Mouse (Mus musculus) forebrain, embryonic 11.5 days (tissue): Measurements from ENCODE around the gene Nxf2. TPM values are rescaled to one million over a fixed set of nuclear protein-coding genes. Genes with fewer than 3 reads are reported as not detected.

Experiments used
- polyA plus RNA-seq: library from polyadenylated mRNA; unstranded; fragments of >200 nt; fragmentation: Nextera tagmentation; extraction: Ambion mirVana; gene quantifications from 2 replicates; pipeline ENCODE4 v1.2.1, GENCODE M21; 2014

Gene Nxf2
- polyA plus RNA-seq, 1 experiment from 2014 or later = 0.64 TPM

Other genes with a start within 250 kb of the Nxf2 start
- 40.5 and 42.8 TPM in 2 replicates for gene Armcx1, start 246.8 kb downstream of the Nxf2 start, polyA plus RNA-seq
- 16.8 and 17.1 TPM in 2 replicates for gene Armcx6, start 213.3 kb downstream of the Nxf2 start, polyA plus RNA-seq
- gene Armcx3, start 208.2 kb downstream of the Nxf2 start, polyA plus RNA-seq = 61.1 and 66.0 TPM in 2 replicates
- gene Armcx2, start 155.5 kb downstream of the Nxf2 start, polyA plus RNA-seq = 70.7 and 72.5 TPM in 2 replicates
- 6.6 and 7.2 TPM in 2 replicates for gene Zmat1, start 44.5 kb upstream of the Nxf2 start, polyA plus RNA-seq
- not detected in 2 replicates for gene Gm15023, start 212.9 kb upstream of the Nxf2 start, polyA plus RNA-seq
- 1.0 and 1.4 TPM in 2 replicates for gene Tceal6, start 245.9 kb upstream of the Nxf2 start, polyA plus RNA-seq